Mouse (Mus musculus): ENCODE results near the gene Ddost.

GRCm38 (mm10) chr4:138335036-138335435, 30.5 kb downstream of the Ddost start:
- TF ChIP-seq CTCF (IDR thresholded peaks at IDR 0.05; ENCODE audit: borderline replicate concordance, insufficient read depth, low read length) (no peak), POLR2A (IDR thresholded peaks at IDR 0.05; ENCODE audit: low read depth, low read length) (no peak)

All from embryonic fibroblast, embryonic 13.5 days (primary cell).